Mouse (Mus musculus) spleen, embryonic (tissue): ENCODE measurements around the gene Fitm1.

Source experiments
- CTCF ChIA-PET: fragments of 350-600 bp; sonication (Branson Sonifier 250); formaldehyde crosslinking; loops from one replicate; lab custom pipeline; 2022; lab: Charles Lee

Fitm1 gene

GRCm38 (mm10) chr14:55591331-55591891, 16.0 kb downstream of the Fitm1 start, which contains the start of gene Rnf31:
TSS of gene Rnf31 (plus strand) at chr14:55591708.
- CTCF ChIA-PET = no interaction called here

- CTCF ChIA-PET = no interaction called here
Observed at GRCm38 (mm10) chr14:55592226-55592625, 16.8 kb downstream of the Fitm1 start.

- CTCF ChIA-PET = no interaction called here
Observed at GRCm38 (mm10) chr14:55596036-55596690, 20.7 kb downstream of the Fitm1 start.

- CTCF ChIA-PET = no interaction called here
Observed at GRCm38 (mm10) chr14:55598521-55599390, 23.3 kb downstream of the Fitm1 start.

- CTCF ChIA-PET = no interaction called here
Observed at GRCm38 (mm10) chr14:55603271-55603632, 27.8 kb downstream of the Fitm1 start, which contains the start of gene Irf9. TSS of gene Irf9 (plus strand) at chr14:55603571.

- CTCF ChIA-PET = interaction anchor here (0.8 kb wide), 1 partner anchor 418 kb away, joined by 3 read pairs; no protein-coding TSS in a partner anchor
Observed at GRCm38 (mm10) chr14:55603633-55604576, 28.5 kb downstream of the Fitm1 start.

- CTCF ChIA-PET = interaction anchor here (0.8 kb wide), 1 partner anchor 419 kb away, joined by 3 read pairs; no protein-coding TSS in a partner anchor
Observed at GRCm38 (mm10) chr14:55604823-55605222, 29.4 kb downstream of the Fitm1 start.

- CTCF ChIA-PET = interaction anchor here (0.5 to 0.7 kb wide), 2 partner anchors 54 to 59 kb away, joined by 3 to 8 read pairs; partner anchors contain the start of gene Mdp1
Observed at GRCm38 (mm10) chr14:55605743-55606459, 30.5 kb downstream of the Fitm1 start.

GRCm38 (mm10) chr14:55608339-55608738, 32.9 kb downstream of the Fitm1 start:
- CTCF ChIA-PET = no interaction called here

GRCm38 (mm10) chr14:55613346-55613745, 37.9 kb downstream of the Fitm1 start:
- CTCF ChIA-PET = no interaction called here

GRCm38 (mm10) chr14:55614565-55615178, 39.3 kb downstream of the Fitm1 start:
- CTCF ChIA-PET = no interaction called here

GRCm38 (mm10) chr14:55615876-55616275, 40.5 kb downstream of the Fitm1 start:
- CTCF ChIA-PET = no interaction called here

GRCm38 (mm10) chr14:55616844-55617243, 41.4 kb downstream of the Fitm1 start:
- CTCF ChIA-PET = interaction anchor here (0.6 to 0.7 kb wide), 3 partner anchors 17 to 61 kb away, joined by 4 to 10 read pairs (median 5); no protein-coding TSS in a partner anchor

GRCm38 (mm10) chr14:55617822-55618221, 42.4 kb downstream of the Fitm1 start, which contains the start of gene Rec8:
TSS of gene Rec8 (plus strand) at chr14:55618037.
- CTCF ChIA-PET = interaction anchor here (0.6 to 0.8 kb wide), 2 partner anchors 163 to 1064 kb away, joined by 3 to 12 read pairs; no protein-coding TSS in a partner anchor

- CTCF ChIA-PET = interaction anchor here (0.5 kb wide), 1 partner anchor 26 kb away, joined by 5 read pairs; no protein-coding TSS in a partner anchor
Observed at GRCm38 (mm10) chr14:55618486-55619195, 43.2 kb downstream of the Fitm1 start.
